Mouse (Mus musculus) liver, embryonic 14.5 days (tissue): ENCODE measurements at regions not wholly inside any gene's neighbourhood (a gene's known extent, or its start where the extent isn't known, plus 50 kb on each side); places are given as distances from the start of the nearest gene placed in this dataset.
A peak's percentile ranks its signal among the peaks of the same experiment; 100 is the strongest.

ENCODE experiments used
- ATAC-seq: fragments of 200-750 bp; cut with Nextera tagmentation; 2 replicates; pipeline ENCODE4 v1.8.0; 2017; ENCODE audit warnings: moderate number of reproducible peaks, mild to moderate bottlenecking, moderate library complexity; ENCODE audit not compliant: insufficient read depth
- DNase-seq, 3 experiments: peaks; one replicate each; pipeline ENCODE4 v3.0.0-alpha.2; 2012 to 2013; ENCODE audit warnings: low read depth in 3 of 3, low spot score in 3 of 3
- H3K27ac ChIP-seq: fragments of 300-500 bp; sonication (generic); 2 replicates; pipeline ENCODE4 v1.5.1; 2014; ENCODE audit warnings: moderate library complexity, mild to moderate bottlenecking, control low read depth, inconsistent platforms
- H3K27me3 ChIP-seq: fragments of 300-500 bp; sonication (generic); 2 replicates; pipeline ENCODE4 v1.6.1; 2014; ENCODE audit warnings: mild to moderate bottlenecking, low read length, moderate library complexity; ENCODE audit not compliant: control insufficient read depth, insufficient read depth
- H3K36me3 ChIP-seq: fragments of 300-500 bp; sonication (generic); replicated peaks from 2 replicates; pipeline ENCODE4 v1.6.1; 2014; ENCODE audit warnings: low read depth; ENCODE audit not compliant: control insufficient read depth, insufficient read depth
- H3K4me1 ChIP-seq, 2 experiments: fragments of 200-500 bp in 1 of 2; fragments of 300-500 bp in 1 of 2; sonication (generic) in 1 of 2; replicated peaks; 2 replicates each; pipeline ENCODE4 v1.6.1; 2012 to 2014; ENCODE audit warnings: antibody characterized with exemption in 1 of 2, inconsistent platforms in 1 of 2, low read length in 1 of 2; ENCODE audit not compliant: control insufficient read depth in 2 of 2, insufficient read depth in 2 of 2
- H3K4me2 ChIP-seq: fragments of 300-500 bp; sonication (generic); 2 replicates; pipeline ENCODE4 v1.6.1; 2014; ENCODE audit warnings: low read depth, mild to moderate bottlenecking, control low read depth, moderate library complexity
- H3K4me3 ChIP-seq, 2 experiments: fragments of 200-500 bp in 1 of 2; fragments of 300-500 bp in 1 of 2; sonication (generic) in 1 of 2; 2 replicates each; pipeline ENCODE4 v1.5.1; 2012 to 2014; ENCODE audit warnings: low read depth in 2 of 2, low read length in 2 of 2, mild to moderate bottlenecking in 2 of 2, control low read depth in 1 of 2, inconsistent platforms in 1 of 2, moderate library complexity in 1 of 2; ENCODE audit not compliant: insufficient read depth in 1 of 2
- H3K9ac ChIP-seq: fragments of 300-500 bp; sonication (generic); replicated peaks from 2 replicates; pipeline ENCODE4 v1.6.1; 2014; ENCODE audit warnings: mild to moderate bottlenecking, control low read depth, moderate library complexity
- H3K9me3 ChIP-seq: fragments of 300-500 bp; sonication (generic); 2 replicates; pipeline ENCODE4 v1.6.1; 2016; ENCODE audit warnings: low read length, mixed read lengths; ENCODE audit not compliant: control insufficient read depth
- CTCF ChIP-seq: IDR thresholded peaks from 2 replicates; pipeline ENCODE4 v1.5.1; 2016; ENCODE audit warnings: antibody characterized with exemption, low read depth, control low read depth
- EP300 ChIP-seq: IDR thresholded peaks from 2 replicates; pipeline ENCODE4 v1.6.1; 2016; ENCODE audit warnings: antibody characterized with exemption, low read depth
- WGBS: fragments of 180-500 bp; shearing (Covaris S2); extraction: QIAGEN DNeasy Blood & Tissue Kit; methylation state at CpG from one replicate; pipeline ENCODE4 v1.1.7; 2014; ENCODE audit not compliant: insufficient replicate concordance; 5-methylcytosine and 5-hydroxymethylcytosine counted together

GRCm38 (mm10) chr2:106473458-106473857 is 219.6 kb upstream of the Mpped2 start:
- no peaks in the 10 kb centered on the region for H3K27me3 ChIP-seq
- TF ChIP-seq EP300, result no peak
- TF ChIP-seq CTCF, result no peak
- H3K4me3 ChIP-seq, result no peak overlapping the region
- H3K4me2 ChIP-seq, result no peak overlapping the region
- DNase-seq (no peak), ATAC-seq (no peak)
- H3K27ac ChIP-seq, result no peak overlapping the region
- no peak overlapping the region for H3K9ac ChIP-seq
- WGBS, result 63% methylated on average over 3 of the region's 3 CpGs
- no peaks in the 10 kb centered on the region for H3K4me1 ChIP-seq
- H3K36me3 ChIP-seq, result no peaks in the 10 kb centered on the region
- no peaks in the 10 kb centered on the region for H3K9me3 ChIP-seq

DNA sequence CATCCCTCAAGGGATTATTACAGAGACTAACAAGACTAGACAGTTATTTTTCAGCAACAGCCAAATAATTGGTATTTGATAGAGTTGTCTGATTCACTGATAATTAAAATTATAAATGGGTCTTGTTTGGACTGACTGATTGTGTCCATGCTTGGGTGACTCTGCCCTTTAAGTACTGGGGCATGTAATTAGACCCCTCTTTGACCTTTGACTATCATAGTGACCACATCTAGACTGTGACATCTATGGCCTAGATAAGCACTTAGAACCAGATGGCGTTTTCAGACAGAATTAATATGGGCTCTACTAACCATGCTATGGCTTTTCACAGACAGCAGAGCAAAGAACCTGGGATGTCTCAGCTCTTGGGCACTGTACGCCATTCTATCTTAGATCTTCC is 215.1 kb upstream of the Mpped2 start:
- no peak overlapping the region for H3K27ac ChIP-seq
- TF ChIP-seq EP300, result no peak
- TF ChIP-seq CTCF, result no peak
- 51% methylated on average over 2 of the region's 2 CpGs for WGBS
- DNase-seq (no peak), ATAC-seq (no peak)
- no peaks in the 10 kb centered on the region for H3K36me3 ChIP-seq
- H3K4me3 ChIP-seq, result no peak overlapping the region
- no peak overlapping the region for H3K4me2 ChIP-seq
- no peaks in the 10 kb centered on the region for H3K9me3 ChIP-seq
- H3K4me1 ChIP-seq, result no peaks in the 10 kb centered on the region
- no peaks in the 10 kb centered on the region for H3K27me3 ChIP-seq
- H3K9ac ChIP-seq, result no peak overlapping the region

DNA sequence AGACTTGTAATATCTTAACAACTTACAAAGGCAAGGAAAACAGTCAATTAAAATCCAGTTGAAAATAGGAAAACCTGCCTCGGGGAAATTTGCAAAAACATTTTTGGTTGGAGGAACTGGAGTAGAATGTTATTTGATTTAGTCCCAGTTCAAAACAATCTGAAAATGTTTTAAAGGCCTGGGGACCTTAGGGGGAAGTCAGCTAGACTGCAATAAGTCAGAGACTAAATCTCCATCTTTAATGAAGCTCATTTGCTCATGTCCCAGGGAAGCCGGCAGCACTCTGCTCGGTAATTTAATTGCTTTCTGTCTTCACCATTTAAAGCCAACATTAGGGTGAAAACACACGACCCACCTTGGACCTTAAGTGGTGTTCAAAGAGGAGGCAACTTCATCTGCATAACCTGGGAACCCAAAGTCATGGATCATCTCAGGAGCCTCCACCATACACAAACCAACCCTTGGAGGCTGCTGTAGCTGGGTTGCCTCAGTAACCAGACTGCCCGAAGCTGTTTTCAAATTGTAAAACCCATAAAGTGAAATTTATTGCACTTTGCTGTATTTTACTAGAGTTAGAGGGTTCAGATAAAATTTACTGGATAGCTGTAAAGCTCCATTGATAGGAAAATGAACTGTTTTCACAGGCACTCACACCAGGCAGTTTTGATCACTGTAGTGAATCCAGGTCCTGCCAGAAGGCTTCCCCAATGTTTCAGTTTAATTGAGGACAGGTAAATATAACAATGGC is 205.6 kb upstream of the Mpped2 start:
- no peaks in the 10 kb centered on the region for H3K9me3 ChIP-seq
- 45% methylated on average over 5 of the region's 5 CpGs for WGBS
- ATAC-seq (no peak), DNase-seq (no peak)
- H3K27me3 ChIP-seq, result no peaks in the 10 kb centered on the region
- H3K9ac ChIP-seq, result no peak overlapping the region
- no peaks in the 10 kb centered on the region for H3K4me1 ChIP-seq
- H3K36me3 ChIP-seq, result no peaks in the 10 kb centered on the region
- H3K4me2 ChIP-seq, result no peak overlapping the region
- H3K4me3 ChIP-seq, result no peak overlapping the region
- no peak overlapping the region for H3K27ac ChIP-seq
- no peak for TF ChIP-seq CTCF
- TF ChIP-seq EP300, result no peak

- DNase-seq (no peak), ATAC-seq (peak; percentile 60; the same call in 1 of the 2 replicates)
- TF ChIP-seq CTCF, result no peak
- TF ChIP-seq EP300, result no peak
- Histone ChIP-seq H3K4me1 (peaks cover 4 to 9% of the 10 kb centered on the region in 2 experiments; a peak in 2 of 4 replicates), H3K27me3 (no peaks in the 10 kb centered on the region), H3K9me3 (no peaks in the 10 kb centered on the region), H3K4me3 (no peak overlapping the region), H3K9ac (no peak overlapping the region), H3K36me3 (no peaks in the 10 kb centered on the region), H3K4me2 (no peak overlapping the region), H3K27ac (no peak overlapping the region)
Observed at GRCm38 (mm10) chr2:106498735-106499134, 194.3 kb upstream of the Mpped2 start.

DNA sequence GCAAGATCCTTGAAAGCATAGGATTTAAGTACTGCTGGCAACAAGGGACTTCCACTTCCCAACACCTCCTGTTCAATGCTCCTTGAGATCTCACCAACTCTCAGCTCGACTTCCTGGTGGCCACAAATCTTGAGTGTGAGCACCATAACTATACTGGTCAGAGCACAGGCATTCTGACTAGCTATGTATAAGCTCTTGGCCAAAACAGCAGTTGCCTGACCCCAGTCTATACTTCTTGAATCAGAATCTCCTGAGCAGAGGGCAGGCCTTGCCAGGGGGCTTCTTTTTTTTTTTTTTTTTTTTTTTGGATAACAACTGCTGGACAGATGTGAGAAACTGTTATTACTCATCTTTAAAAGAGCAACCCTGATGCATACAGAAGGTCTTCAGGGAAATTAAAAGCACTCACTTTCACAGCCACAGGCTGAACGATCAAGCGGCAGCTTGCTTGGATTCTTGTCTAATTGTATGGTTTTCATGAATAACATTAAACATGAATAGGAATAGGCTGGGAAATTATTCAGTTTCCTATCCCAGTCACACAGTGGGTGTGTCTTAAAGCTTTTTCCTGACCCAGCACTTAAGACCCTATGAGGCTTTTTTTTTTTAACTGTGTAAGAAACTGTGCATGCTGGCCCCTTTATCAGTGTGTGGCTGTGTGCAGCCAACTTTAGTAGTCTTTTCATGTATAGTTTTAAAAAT is 193.7 kb upstream of the Mpped2 start:
- 56% methylated on average over 3 of the region's 3 CpGs for WGBS
- no peak for ATAC-seq
- no peak overlapping the region for H3K9ac ChIP-seq
- H3K36me3 ChIP-seq, result no peaks in the 10 kb centered on the region
- H3K27me3 ChIP-seq, result no peaks in the 10 kb centered on the region
- peaks cover 4 to 9% of the 10 kb centered on the region in 2 experiments; a peak in 2 of 4 replicates for H3K4me1 ChIP-seq
- no peak overlapping the region for H3K27ac ChIP-seq
- no peaks in the 10 kb centered on the region for H3K9me3 ChIP-seq
- DNase-seq, result no peak
- no peak overlapping the region for H3K4me3 ChIP-seq
- no peak overlapping the region for H3K4me2 ChIP-seq
- TF ChIP-seq CTCF, result no peak
